Mouse (Mus musculus) forebrain, embryonic 11.5 days (tissue): ENCODE data around the gene Myo5a. TPM values are rescaled to one million over a fixed set of nuclear protein-coding genes. Genes with fewer than 3 reads are reported as not detected.

ENCODE experiments used
- ATAC-seq: fragments of 200-750 bp; cut with Nextera tagmentation; replicated peaks from 2 replicates; pipeline ENCODE4 v1.8.0; 2017; ENCODE audit warnings: moderate TSS enrichment; ENCODE audit not compliant: low FRiP score
- DNase-seq: peaks from one replicate; pipeline ENCODE4 v3.0.0-alpha.2; 2017; ENCODE audit warnings: low spot score
- H3K27ac ChIP-seq: fragments of 300-500 bp; sonication (generic); 2 replicates; pipeline ENCODE4 v1.5.1; 2014; ENCODE audit warnings: low read depth, low read length
- H3K27me3 ChIP-seq: fragments of 300-500 bp; sonication (generic); 2 replicates; pipeline ENCODE4 v1.6.1; 2014; ENCODE audit warnings: mild to moderate bottlenecking, low read length, mixed read lengths; ENCODE audit not compliant: control insufficient read depth, insufficient read depth
- H3K36me3 ChIP-seq: fragments of 300-500 bp; sonication (generic); 2 replicates; pipeline ENCODE4 v1.6.1; 2014; ENCODE audit warnings: mild to moderate bottlenecking, low read length, moderate library complexity, mixed read lengths; ENCODE audit not compliant: control insufficient read depth, insufficient read depth
- H3K4me1 ChIP-seq: fragments of 300-500 bp; sonication (generic); replicated peaks from 2 replicates; pipeline ENCODE4 v1.6.1; 2014; ENCODE audit warnings: low read length, mixed read lengths; ENCODE audit not compliant: control insufficient read depth, insufficient read depth
- H3K4me2 ChIP-seq: fragments of 300-500 bp; sonication (generic); 2 replicates; pipeline ENCODE4 v1.6.1; 2014; ENCODE audit warnings: low read depth, mild to moderate bottlenecking, low read length, moderate library complexity, mixed read lengths; ENCODE audit not compliant: severe bottlenecking
- H3K4me3 ChIP-seq: fragments of 300-500 bp; sonication (generic); 2 replicates; pipeline ENCODE4 v1.5.1; 2014; ENCODE audit warnings: low read depth, low read length
- H3K9ac ChIP-seq: fragments of 300-500 bp; sonication (generic); 2 replicates; pipeline ENCODE4 v1.6.1; 2014; ENCODE audit warnings: low read length
- H3K9me3 ChIP-seq: fragments of 300-500 bp; sonication (generic); 2 replicates; pipeline ENCODE4 v1.6.1; 2016; ENCODE audit warnings: low read length, mixed read lengths; ENCODE audit not compliant: control insufficient read depth
- WGBS: fragments of 180-500 bp; shearing (Covaris S2); extraction: QIAGEN DNeasy Blood & Tissue Kit; methylation state at CpG from one replicate; pipeline ENCODE4 v1.1.7; 2014; 5-methylcytosine and 5-hydroxymethylcytosine counted together
- polyA plus RNA-seq: library from polyadenylated mRNA; unstranded; fragments of >200 nt; fragmentation: Nextera tagmentation; extraction: Ambion mirVana; gene quantifications from 2 replicates; pipeline ENCODE4 v1.2.1, GENCODE M21; 2014

Myo5a gene
- polyA plus RNA-seq, 1 experiment from 2014 or later: 41.5 TPM

GRCm38 (mm10) chr9:75196335-75196734, 125.5 kb downstream of the Myo5a start:
- no peak overlapping the region for H3K9ac ChIP-seq
- 76% methylated on average over 2 of the region's 2 CpGs for WGBS
- no peak overlapping the region for H3K27ac ChIP-seq
- no peak overlapping the region for H3K4me3 ChIP-seq
- H3K9me3 ChIP-seq: no peaks in the 10 kb centered on the region
- no peaks in the 10 kb centered on the region for H3K36me3 ChIP-seq
- DNase-seq: no peak
- no peaks in the 10 kb centered on the region for H3K27me3 ChIP-seq
- no peak for ATAC-seq
- no peaks in the 10 kb centered on the region for H3K4me1 ChIP-seq
- H3K4me2 ChIP-seq: no peak overlapping the region

- H3K36me3 ChIP-seq: peaks cover 3% of the 10 kb centered on the region; the same call in 1 of the 2 replicates
- no peak overlapping the region for H3K27ac ChIP-seq
- 51% methylated on average over 6 of the region's 6 CpGs for WGBS
- no peak overlapping the region for H3K4me3 ChIP-seq
- no peaks in the 10 kb centered on the region for H3K27me3 ChIP-seq
- no peak overlapping the region for H3K4me2 ChIP-seq
- H3K9ac ChIP-seq: no peak overlapping the region
- DNase-seq: peak; percentile 54
- ATAC-seq: no peak; the same call in 1 of the 2 replicates
- H3K9me3 ChIP-seq: no peaks in the 10 kb centered on the region
- no peaks in the 10 kb centered on the region for H3K4me1 ChIP-seq
Observed at GRCm38 (mm10) chr9:75197297-75197696, 126.5 kb downstream of the Myo5a start.

- Histone ChIP-seq H3K4me2 (no peak overlapping the region), H3K27ac (no peak overlapping the region), H3K4me1 (no peaks in the 10 kb centered on the region), H3K27me3 (no peaks in the 10 kb centered on the region), H3K36me3 (peaks cover 3% of the 10 kb centered on the region; the same call in 1 of the 2 replicates), H3K4me3 (no peak overlapping the region), H3K9me3 (no peaks in the 10 kb centered on the region), H3K9ac (no peak overlapping the region)
- 94% methylated on average over 1 of the region's 1 CpGs for WGBS
- DNase-seq (no peak), ATAC-seq (no peak)
Observed at GRCm38 (mm10) chr9:75201506-75201905, 130.7 kb downstream of the Myo5a start.

- Histone ChIP-seq H3K4me3 (no peak overlapping the region), H3K27me3 (no peaks in the 10 kb centered on the region), H3K27ac (no peak overlapping the region), H3K4me2 (no peak overlapping the region), H3K9me3 (no peaks in the 10 kb centered on the region), H3K9ac (no peak overlapping the region), H3K36me3 (peaks cover 3% of the 10 kb centered on the region; the same call in 1 of the 2 replicates), H3K4me1 (no peaks in the 10 kb centered on the region)
- no peak for DNase-seq
- 89% methylated on average over 2 of the region's 2 CpGs for WGBS
- ATAC-seq: no peak
Observed at GRCm38 (mm10) chr9:75202036-75202435, 131.2 kb downstream of the Myo5a start.

- ATAC-seq (no peak), DNase-seq (no peak)
- H3K36me3 ChIP-seq: no peaks in the 10 kb centered on the region; the same call in 1 of the 2 replicates
- 86% methylated on average over 1 of the region's 1 CpGs for WGBS
- H3K9me3 ChIP-seq: no peaks in the 10 kb centered on the region
- no peak overlapping the region for H3K4me2 ChIP-seq
- H3K9ac ChIP-seq: no peak overlapping the region
- H3K27ac ChIP-seq: no peak overlapping the region
- H3K4me1 ChIP-seq: no peaks in the 10 kb centered on the region
- H3K27me3 ChIP-seq: no peaks in the 10 kb centered on the region
- H3K4me3 ChIP-seq: no peak overlapping the region
Observed at GRCm38 (mm10) chr9:75209246-75209645, 138.4 kb downstream of the Myo5a start.

GRCm38 (mm10) chr9:75210269-75210668, 139.5 kb downstream of the Myo5a start:
- DNase-seq: no peak
- H3K4me2 ChIP-seq: no peak overlapping the region
- H3K9me3 ChIP-seq: no peaks in the 10 kb centered on the region
- no peak for ATAC-seq
- H3K27ac ChIP-seq: no peak overlapping the region
- WGBS: 85% methylated on average over 2 of the region's 2 CpGs
- no peaks in the 10 kb centered on the region for H3K4me1 ChIP-seq
- peaks cover 4% of the 10 kb centered on the region for H3K36me3 ChIP-seq
- no peak overlapping the region for H3K4me3 ChIP-seq
- H3K9ac ChIP-seq: no peak overlapping the region
- H3K27me3 ChIP-seq: no peaks in the 10 kb centered on the region

GRCm38 (mm10) chr9:75214743-75215413, 144.1 kb downstream of the Myo5a start:
- WGBS: 93% methylated on average over 11 of the region's 11 CpGs
- no peaks in the 10 kb centered on the region for H3K9me3 ChIP-seq
- DNase-seq: no peak
- H3K4me3 ChIP-seq: no peak overlapping the region
- H3K9ac ChIP-seq: no peak overlapping the region
- peaks cover 7% of the 10 kb centered on the region for H3K36me3 ChIP-seq
- no peaks in the 10 kb centered on the region for H3K27me3 ChIP-seq
- no peaks in the 10 kb centered on the region for H3K4me1 ChIP-seq
- H3K4me2 ChIP-seq: no peak overlapping the region
- no peak overlapping the region for H3K27ac ChIP-seq
- no peak for ATAC-seq

GRCm38 (mm10) chr9:75219942-75220341, 149.1 kb downstream of the Myo5a start:
- H3K4me3 ChIP-seq: no peak overlapping the region
- peaks cover 6% of the 10 kb centered on the region for H3K36me3 ChIP-seq
- 83% methylated on average over 5 of the region's 5 CpGs for WGBS
- no peaks in the 10 kb centered on the region for H3K27me3 ChIP-seq
- H3K9ac ChIP-seq: no peak overlapping the region
- H3K4me1 ChIP-seq: no peaks in the 10 kb centered on the region
- no peak for DNase-seq
- no peak overlapping the region for H3K4me2 ChIP-seq
- ATAC-seq: no peak
- no peaks in the 10 kb centered on the region for H3K9me3 ChIP-seq
- H3K27ac ChIP-seq: no peak overlapping the region
